Mouse (Mus musculus) B cell, adult 67 days (primary cell): ENCODE data around the gene Pik3ca. TPM values are rescaled to one million over a fixed set of nuclear protein-coding genes. Genes with fewer than 3 reads are reported as not detected.

Experiments used
- total RNA-seq, 2 experiments: library from RNA; stranded (reverse); gene quantifications; 4 replicates each; pipeline ENCODE4 v1.2.4; 2023

Gene Pik3ca
- total RNA-seq: 10 to 100 TPM; 80.5 to 82.7 TPM

GRCm38 (mm10) chr3:32397461-32398174 lies at the start of gene Pik3ca:
Pik3ca (plus strand) TSS chr3:32397671.

GRCm38 (mm10) chr3:32365546-32366245 lies 31.8 kb upstream of the Pik3ca start, which contains the start of gene Zmat3:
Zmat3 (minus strand) TSS chr3:32366014.

GRCm38 (mm10) chr3:32492097-32493090 lies 94.9 kb downstream of the Pik3ca start, which contains the start of gene Kcnmb3:
Kcnmb3 (minus strand) TSS chr3:32492231.

GRCm38 (mm10) chr3:32509496-32510374 lies 112.3 kb downstream of the Pik3ca start, which contains the start of gene Zfp639:
Zfp639 (plus strand) TSS chr3:32510259.

Other genes with a start within 250 kb of the Pik3ca start
- gene Zmat3, start 31.7 kb upstream of the Pik3ca start, total RNA-seq: 1 to 10 TPM; 8.0 to 9.6 TPM
- gene Kcnmb3, start 94.6 kb downstream of the Pik3ca start, total RNA-seq: 1 to 10 TPM; 1.0 to 2.6 TPM
- gene Zfp639, start 112.6 kb downstream of the Pik3ca start, total RNA-seq: 10 to 100 TPM; 55.3 to 69.9 TPM
- 10 to 100 TPM; 47.0 to 51.6 TPM for gene Mfn1, start 131.8 kb downstream of the Pik3ca start, total RNA-seq
- gene Gnb4, start 218.9 kb downstream of the Pik3ca start, total RNA-seq: 10 to 100 TPM; 26.4 to 32.6 TPM